Mouse (Mus musculus) lung, postnatal 0 days (tissue): Measurements from ENCODE around the gene Slc9a9. TPM values are rescaled to one million over a fixed set of nuclear protein-coding genes. Genes with fewer than 3 reads are reported as not detected.
A peak's percentile ranks its signal among the peaks of the same experiment; 100 is the strongest.

ENCODE experiments used
- ATAC-seq: fragments of 200-750 bp; cut with Nextera tagmentation; 2 replicates; pipeline ENCODE4 v1.8.0; 2017; ENCODE audit warnings: moderate library complexity
- DNase-seq: peaks from one replicate; pipeline ENCODE4 v3.0.0-alpha.2; 2016; ENCODE audit warnings: low spot score
- H3K27ac ChIP-seq: fragments of 300-500 bp; sonication (generic); 2 replicates; pipeline ENCODE4 v1.5.1; 2014; ENCODE audit warnings: antibody characterized with exemption, mild to moderate bottlenecking, low read length, mixed read lengths
- H3K27me3 ChIP-seq: fragments of 300-500 bp; sonication (generic); replicated peaks from 2 replicates; pipeline ENCODE4 v1.6.1; 2014; ENCODE audit warnings: low read length, mixed read lengths; ENCODE audit not compliant: insufficient read depth
- H3K36me3 ChIP-seq: fragments of 300-500 bp; sonication (generic); 2 replicates; pipeline ENCODE4 v1.6.1; 2014; ENCODE audit warnings: low read length, mixed read lengths; ENCODE audit not compliant: insufficient read depth
- H3K4me1 ChIP-seq: fragments of 300-500 bp; sonication (generic); 2 replicates; pipeline ENCODE4 v1.6.1; 2014; ENCODE audit warnings: antibody characterized with exemption, low read depth, low read length, mixed read lengths; ENCODE audit not compliant: insufficient read depth
- H3K4me2 ChIP-seq: fragments of 300-500 bp; sonication (generic); replicated peaks from 2 replicates; pipeline ENCODE4 v1.6.1; 2014; ENCODE audit warnings: low read depth, mild to moderate bottlenecking, low read length, moderate library complexity, mixed read lengths
- H3K4me3 ChIP-seq: fragments of 300-500 bp; sonication (generic); 2 replicates; pipeline ENCODE4 v1.5.1; 2014; ENCODE audit warnings: low read depth, low read length
- H3K9ac ChIP-seq: fragments of 300-500 bp; sonication (generic); replicated peaks from 2 replicates; pipeline ENCODE4 v1.6.1; 2014; ENCODE audit warnings: low read depth, mild to moderate bottlenecking
- H3K9me3 ChIP-seq: fragments of 300-500 bp; sonication (generic); 2 replicates; pipeline ENCODE4 v1.6.1; 2016; ENCODE audit warnings: low read length, mixed read lengths
- CTCF ChIP-seq: IDR thresholded peaks from 2 replicates; pipeline ENCODE4 v1.5.1; 2016; ENCODE audit warnings: antibody characterized with exemption, mild to moderate bottlenecking
- EP300 ChIP-seq: IDR thresholded peaks from 2 replicates; pipeline ENCODE4 v1.6.1; 2016; ENCODE audit warnings: antibody characterized with exemption, mild to moderate bottlenecking, control low read depth
- WGBS: fragments of 180-500 bp; shearing (Covaris S2); extraction: QIAGEN DNeasy Blood & Tissue Kit; methylation state at CpG from one replicate; pipeline ENCODE4 v1.1.7; 2014; 5-methylcytosine and 5-hydroxymethylcytosine counted together
- polyA plus RNA-seq: library from polyadenylated mRNA; unstranded; fragments of >200 nt; fragmentation: Nextera tagmentation; extraction: Ambion mirVana; gene quantifications from 2 replicates; pipeline ENCODE4 v1.2.1, GENCODE M21; 2015

The Slc9a9 gene
- polyA plus RNA-seq, 1 experiment from 2014 or later, result 3.7 TPM

GRCm38 (mm10) chr9:95157948-95158347, 488.2 kb downstream of the Slc9a9 start:
- no peaks in the 10 kb centered on the region for H3K27me3 ChIP-seq
- H3K27ac ChIP-seq, result no peak overlapping the region
- H3K4me1 ChIP-seq, result peaks cover 6% of the 10 kb centered on the region; the same call in 1 of the 2 replicates
- no peak overlapping the region for H3K9ac ChIP-seq
- no peaks in the 10 kb centered on the region for H3K9me3 ChIP-seq
- WGBS, result 23% methylated on average over 4 of the region's 4 CpGs
- H3K36me3 ChIP-seq, result no peaks in the 10 kb centered on the region
- H3K4me3 ChIP-seq, result no peak overlapping the region
- TF ChIP-seq EP300 (no peak), CTCF (no peak)
- H3K4me2 ChIP-seq, result no peak overlapping the region
- DNase-seq, result peak; percentile 26
- peak; percentile 32; the same call in 1 of the 2 replicates for ATAC-seq

- H3K9ac ChIP-seq, result no peak overlapping the region
- no peak overlapping the region for H3K4me3 ChIP-seq
- H3K9me3 ChIP-seq, result no peaks in the 10 kb centered on the region
- no peaks in the 10 kb centered on the region for H3K36me3 ChIP-seq
- H3K27ac ChIP-seq, result no peak overlapping the region
- no peak for TF ChIP-seq CTCF
- TF ChIP-seq EP300, result no peak
- no peak for DNase-seq
- no peak overlapping the region for H3K4me2 ChIP-seq
- H3K27me3 ChIP-seq, result no peaks in the 10 kb centered on the region
- 82% methylated on average over 8 of the region's 8 CpGs for WGBS
- peaks cover 6% of the 10 kb centered on the region; the same call in 1 of the 2 replicates for H3K4me1 ChIP-seq
- no peak for ATAC-seq
These were observed 489.2 kb downstream of the Slc9a9 start for GRCm38 (mm10) chr9:95158916-95159315.

GRCm38 (mm10) chr9:95160575-95161300, 491.0 kb downstream of the Slc9a9 start:
- Histone ChIP-seq H3K4me3 (no peak overlapping the region), H3K4me2 (no peak overlapping the region), H3K9me3 (no peaks in the 10 kb centered on the region), H3K36me3 (no peaks in the 10 kb centered on the region), H3K4me1 (peaks cover 6% of the 10 kb centered on the region; the same call in 1 of the 2 replicates), H3K27ac (no peak overlapping the region), H3K9ac (no peak overlapping the region), H3K27me3 (no peaks in the 10 kb centered on the region)
- ATAC-seq (no peak), DNase-seq (no peak)
- WGBS, result 92% methylated on average over 7 of the region's 7 CpGs
- TF ChIP-seq CTCF, result no peak
- no peak for TF ChIP-seq EP300

GRCm38 (mm10) chr9:95161699-95162098, 492.0 kb downstream of the Slc9a9 start:
- no peak overlapping the region for H3K4me2 ChIP-seq
- H3K4me1 ChIP-seq, result peaks cover 6% of the 10 kb centered on the region; the same call in 1 of the 2 replicates
- no peak for DNase-seq
- H3K27me3 ChIP-seq, result no peaks in the 10 kb centered on the region
- no peak for ATAC-seq
- no peaks in the 10 kb centered on the region for H3K36me3 ChIP-seq
- H3K9me3 ChIP-seq, result no peaks in the 10 kb centered on the region
- no peak overlapping the region for H3K9ac ChIP-seq
- whole genome bisulfite sequencing, result 95% methylated on average over 2 of the region's 2 CpGs
- TF ChIP-seq CTCF (no peak), EP300 (no peak)
- no peak overlapping the region for H3K27ac ChIP-seq
- no peak overlapping the region for H3K4me3 ChIP-seq

- Histone ChIP-seq H3K27me3 (no peaks in the 10 kb centered on the region), H3K9ac (no peak overlapping the region), H3K27ac (no peak overlapping the region), H3K9me3 (no peaks in the 10 kb centered on the region), H3K4me2 (no peak overlapping the region), H3K4me3 (no peak overlapping the region), H3K36me3 (no peaks in the 10 kb centered on the region), H3K4me1 (no peaks in the 10 kb centered on the region)
- DNase-seq (no peak), ATAC-seq (no peak)
- 57% methylated on average over 4 of the region's 4 CpGs for WGBS
- no peak for TF ChIP-seq CTCF
- no peak for TF ChIP-seq EP300
These were observed 496.5 kb downstream of the Slc9a9 start for GRCm38 (mm10) chr9:95166224-95166623.

- Histone ChIP-seq H3K4me3 (no peak overlapping the region), H3K27ac (no peak overlapping the region), H3K36me3 (no peaks in the 10 kb centered on the region), H3K9me3 (no peaks in the 10 kb centered on the region), H3K9ac (no peak overlapping the region), H3K4me2 (no peak overlapping the region), H3K4me1 (no peaks in the 10 kb centered on the region), H3K27me3 (no peaks in the 10 kb centered on the region)
- WGBS, result 59% methylated on average over 1 of the region's 1 CpGs
- no peak for DNase-seq
- ATAC-seq, result no peak
- TF ChIP-seq EP300, result no peak
- TF ChIP-seq CTCF, result no peak
These were observed 498.1 kb downstream of the Slc9a9 start for GRCm38 (mm10) chr9:95167806-95168205.
